Mouse (Mus musculus) forebrain, embryonic 15.5 days (tissue): ENCODE measurements at regions not wholly inside any gene's neighbourhood (a gene's known extent, or its start where the extent isn't known, plus 50 kb on each side); places are given as distances from the start of the nearest gene placed in this dataset.

Experiments used
- ATAC-seq: fragments of 200-750 bp; cut with Nextera tagmentation; replicated peaks from 2 replicates; pipeline ENCODE4 v1.8.0; 2017; ENCODE audit warnings: mild to moderate bottlenecking, moderate TSS enrichment, moderate library complexity
- H3K27ac ChIP-seq: fragments of 300-500 bp; sonication (generic); replicated peaks from 2 replicates; pipeline ENCODE4 v1.5.1; 2015; ENCODE audit warnings: mild to moderate bottlenecking, inconsistent platforms
- H3K27me3 ChIP-seq: fragments of 300-500 bp; sonication (generic); 2 replicates; pipeline ENCODE4 v1.6.1; 2015; ENCODE audit warnings: inconsistent platforms
- H3K36me3 ChIP-seq: fragments of 300-500 bp; sonication (generic); 2 replicates; pipeline ENCODE4 v1.6.1; 2015; ENCODE audit warnings: mild to moderate bottlenecking, inconsistent platforms
- H3K4me1 ChIP-seq: fragments of 300-500 bp; sonication (generic); 2 replicates; pipeline ENCODE4 v1.6.1; 2015; ENCODE audit warnings: inconsistent platforms
- H3K4me2 ChIP-seq: fragments of 300-500 bp; sonication (generic); replicated peaks from 2 replicates; pipeline ENCODE4 v1.6.1; 2015; ENCODE audit warnings: mild to moderate bottlenecking, inconsistent platforms
- H3K4me3 ChIP-seq: fragments of 300-500 bp; sonication (generic); 2 replicates; pipeline ENCODE4 v1.5.1; 2015; ENCODE audit warnings: mild to moderate bottlenecking, inconsistent platforms
- H3K9ac ChIP-seq: fragments of 300-500 bp; sonication (generic); replicated peaks from 2 replicates; pipeline ENCODE4 v1.6.1; 2015; ENCODE audit warnings: mild to moderate bottlenecking, inconsistent platforms
- H3K9me3 ChIP-seq: fragments of 300-500 bp; sonication (generic); 2 replicates; pipeline ENCODE4 v1.6.1; 2016; ENCODE audit warnings: inconsistent platforms
- WGBS: fragments of 180-500 bp; shearing (Covaris S2); methylation state at CpG from one replicate; pipeline ENCODE4 v1.1.7; 2015; ENCODE audit warnings: mixed read lengths; 5-methylcytosine and 5-hydroxymethylcytosine counted together

DNA sequence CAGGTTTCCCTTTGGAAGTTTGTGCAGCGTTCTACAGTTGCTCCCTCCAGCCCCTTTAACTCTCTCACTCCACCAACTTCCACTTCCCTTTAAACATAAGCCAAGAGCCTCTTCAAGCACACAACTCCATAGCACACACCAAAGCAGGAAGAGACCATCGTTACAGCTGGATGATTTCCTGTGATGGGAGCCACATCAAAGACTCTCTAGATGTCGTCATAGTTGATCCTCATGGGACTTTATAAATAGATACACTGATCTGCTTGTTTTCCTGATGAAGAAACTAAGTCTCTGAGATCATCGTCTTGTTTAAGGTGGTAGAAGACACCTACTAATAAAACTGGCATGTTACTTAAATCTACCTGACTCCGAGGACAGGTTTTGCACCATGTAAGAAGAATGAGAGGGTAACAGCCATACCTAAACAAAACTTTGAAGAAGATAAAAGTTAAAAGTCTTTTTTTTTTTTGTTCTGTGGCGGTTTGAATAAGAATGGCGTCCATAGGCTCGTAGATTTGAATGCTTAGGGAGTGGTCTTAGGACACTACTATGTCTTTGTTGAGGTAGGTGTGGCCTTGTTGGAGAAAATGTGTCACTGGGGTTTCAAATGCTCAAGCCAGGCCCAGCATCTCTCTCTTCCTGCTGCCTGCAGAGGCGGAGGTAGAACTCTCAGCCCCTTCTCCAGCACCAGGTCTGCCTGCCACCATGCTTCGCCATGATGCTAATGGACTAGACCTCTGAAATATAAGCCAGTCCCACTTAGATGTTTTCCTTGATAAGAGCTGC, 97.8 kb upstream of the Cnot2 start:
- Histone ChIP-seq H3K4me3 (no peak overlapping the region), H3K4me2 (no peak overlapping the region), H3K27me3 (no peaks in the 10 kb centered on the region), H3K36me3 (no peaks in the 10 kb centered on the region), H3K9me3 (no peaks in the 10 kb centered on the region), H3K27ac (no peak overlapping the region), H3K9ac (no peak overlapping the region), H3K4me1 (no peaks in the 10 kb centered on the region)
- WGBS: 91% methylated on average over 10 of the region's 10 CpGs
- ATAC-seq: no peak

- H3K4me1 ChIP-seq: no peaks in the 10 kb centered on the region
- H3K27me3 ChIP-seq: no peaks in the 10 kb centered on the region
- WGBS: 43% methylated on average over 4 of the region's 4 CpGs
- H3K9me3 ChIP-seq: no peaks in the 10 kb centered on the region
- no peak for ATAC-seq
- H3K9ac ChIP-seq: no peak overlapping the region
- no peak overlapping the region for H3K27ac ChIP-seq
- H3K4me3 ChIP-seq: no peak overlapping the region
- H3K4me2 ChIP-seq: no peak overlapping the region
- no peaks in the 10 kb centered on the region for H3K36me3 ChIP-seq
Observed at GRCm38 (mm10) chr10:116677949-116678348, 96.6 kb upstream of the Cnot2 start.

GRCm38 (mm10) chr10:116675171-116675570, 93.9 kb upstream of the Cnot2 start:
- ATAC-seq: no peak
- Histone ChIP-seq H3K9ac (no peak overlapping the region), H3K27me3 (no peaks in the 10 kb centered on the region), H3K27ac (no peak overlapping the region), H3K9me3 (no peaks in the 10 kb centered on the region), H3K36me3 (no peaks in the 10 kb centered on the region), H3K4me2 (no peak overlapping the region), H3K4me1 (no peaks in the 10 kb centered on the region), H3K4me3 (no peak overlapping the region)
- 72% methylated on average over 7 of the region's 7 CpGs for WGBS

DNA sequence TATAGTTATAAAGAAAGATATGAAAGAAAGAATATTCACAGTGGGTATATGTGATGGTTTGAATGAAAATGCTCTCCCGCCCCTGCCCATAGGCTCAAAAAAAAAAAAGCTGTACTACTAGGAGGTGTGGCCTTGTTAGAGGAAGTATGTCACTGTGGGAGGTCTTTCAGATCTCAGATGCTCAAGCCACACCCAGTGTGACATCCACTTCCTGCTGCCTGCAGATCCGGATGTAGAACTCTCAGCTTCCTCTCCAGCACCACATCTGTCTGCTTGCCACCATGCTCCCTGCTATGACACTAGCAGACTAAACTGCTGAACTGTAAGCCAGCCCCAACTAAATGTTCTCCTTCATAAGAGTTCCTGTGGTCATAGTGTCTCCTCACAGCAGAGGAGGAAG, 93.0 kb upstream of the Cnot2 start:
- H3K4me1 ChIP-seq: no peaks in the 10 kb centered on the region
- no peaks in the 10 kb centered on the region for H3K27me3 ChIP-seq
- H3K36me3 ChIP-seq: no peaks in the 10 kb centered on the region
- no peak for ATAC-seq
- no peak overlapping the region for H3K9ac ChIP-seq
- H3K9me3 ChIP-seq: no peaks in the 10 kb centered on the region
- H3K4me2 ChIP-seq: no peak overlapping the region
- H3K27ac ChIP-seq: no peak overlapping the region
- H3K4me3 ChIP-seq: no peak overlapping the region
- WGBS: 83% methylated on average over 2 of the region's 2 CpGs

DNA sequence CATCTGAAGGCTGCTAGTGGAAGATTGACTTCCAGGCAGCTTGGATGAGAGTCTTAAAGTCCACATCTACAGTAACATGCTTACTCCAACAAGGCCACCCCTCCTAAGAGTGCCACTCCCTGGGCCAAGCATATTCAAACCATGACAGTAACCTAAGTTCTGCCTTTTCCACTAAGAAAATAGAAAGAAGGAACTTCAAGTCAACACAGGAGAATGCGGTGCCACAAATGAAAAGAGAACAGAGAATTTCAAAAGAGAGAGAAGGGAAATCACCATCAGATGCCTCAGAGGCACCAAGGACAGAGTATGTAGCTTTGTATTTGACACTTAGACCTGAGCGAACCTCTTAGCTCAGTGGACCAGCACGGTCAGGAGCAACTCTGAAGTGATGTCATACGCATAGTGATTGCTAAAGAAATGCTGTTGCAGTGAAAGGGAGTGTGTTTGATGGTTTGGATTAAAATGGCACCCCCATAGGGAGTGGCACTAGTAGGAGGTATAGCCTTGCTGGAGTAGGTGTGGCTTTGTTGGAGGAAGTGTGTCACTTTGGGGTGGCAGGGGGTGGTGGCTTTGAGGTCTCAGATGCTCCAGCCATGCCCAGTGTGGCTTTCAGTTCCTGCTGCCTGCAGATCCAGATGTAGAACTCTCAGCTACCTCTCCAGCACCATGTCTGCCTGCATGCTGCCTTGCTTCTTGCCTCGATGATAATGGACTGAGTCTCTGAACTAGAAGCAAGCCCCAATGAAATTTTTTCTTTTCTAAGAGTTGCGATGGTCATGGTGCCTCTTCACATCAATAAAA, 77.1 kb upstream of the Cnot2 start:
- Histone ChIP-seq H3K4me2 (no peak overlapping the region), H3K4me1 (peaks cover 5% of the 10 kb centered on the region), H3K27ac (no peak overlapping the region), H3K9me3 (no peaks in the 10 kb centered on the region), H3K4me3 (no peak overlapping the region), H3K9ac (no peak overlapping the region), H3K27me3 (no peaks in the 10 kb centered on the region), H3K36me3 (no peaks in the 10 kb centered on the region)
- ATAC-seq: no peak
- WGBS: 95% methylated on average over 6 of the region's 6 CpGs

- H3K4me1 ChIP-seq: peaks cover 5% of the 10 kb centered on the region
- no peak overlapping the region for H3K27ac ChIP-seq
- H3K36me3 ChIP-seq: no peaks in the 10 kb centered on the region
- no peak overlapping the region for H3K4me2 ChIP-seq
- no peaks in the 10 kb centered on the region for H3K27me3 ChIP-seq
- no peaks in the 10 kb centered on the region for H3K9me3 ChIP-seq
- no peak overlapping the region for H3K9ac ChIP-seq
- H3K4me3 ChIP-seq: no peak overlapping the region
- no peak for ATAC-seq
- 72% methylated on average over 7 of the region's 7 CpGs for WGBS
Observed at GRCm38 (mm10) chr10:116655891-116656290, 74.6 kb upstream of the Cnot2 start.

DNA sequence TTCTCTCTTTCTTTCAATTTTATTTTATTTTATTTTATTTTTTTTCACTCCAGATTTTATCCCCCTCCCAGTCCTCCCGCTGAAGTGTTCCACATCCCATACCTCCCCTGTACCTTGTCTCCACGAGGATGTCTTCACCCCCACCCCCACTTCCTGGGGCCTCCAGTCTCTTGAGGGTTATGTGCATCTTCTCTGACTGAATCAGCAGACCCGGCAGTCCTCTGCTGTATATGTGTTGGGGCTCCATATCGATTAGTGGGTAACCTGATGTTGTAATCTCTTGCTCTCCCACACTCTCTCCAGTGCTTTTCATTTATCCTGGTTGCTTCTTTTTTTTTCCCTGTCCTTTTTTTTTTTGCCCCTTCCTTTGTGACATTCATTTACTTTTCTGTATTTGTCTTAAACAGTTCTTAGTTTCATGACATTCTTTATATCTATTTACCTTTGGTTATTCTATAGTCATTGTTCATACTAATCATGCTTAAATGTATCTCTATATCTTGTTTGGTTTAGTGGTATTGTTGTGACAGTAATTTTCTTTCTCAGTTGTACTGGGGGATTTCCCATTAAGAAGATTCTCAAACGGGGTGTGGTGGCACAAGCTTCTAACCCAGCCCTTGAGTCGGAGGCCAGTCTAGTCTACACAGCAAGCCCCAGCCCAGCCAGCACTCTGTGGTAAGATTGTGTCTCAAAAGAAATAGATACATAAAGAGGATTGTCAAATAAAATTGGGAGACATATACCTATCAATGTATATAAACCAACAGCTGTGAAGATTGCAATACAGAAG, 73.9 kb upstream of the Cnot2 start:
- H3K4me1 ChIP-seq: peaks cover 5% of the 10 kb centered on the region
- no peaks in the 10 kb centered on the region for H3K9me3 ChIP-seq
- H3K27ac ChIP-seq: no peak overlapping the region
- no peak overlapping the region for H3K9ac ChIP-seq
- no peaks in the 10 kb centered on the region for H3K27me3 ChIP-seq
- WGBS: 76% methylated on average over 6 of the region's 6 CpGs
- no peaks in the 10 kb centered on the region for H3K36me3 ChIP-seq
- ATAC-seq: no peak
- H3K4me2 ChIP-seq: no peak overlapping the region
- no peak overlapping the region for H3K4me3 ChIP-seq

GRCm38 (mm10) chr10:116654091-116654490, 72.8 kb upstream of the Cnot2 start:
- Histone ChIP-seq H3K27ac (0 out of 2 replicates have a peak overlapping the region, but pooled peaks have one; percentile 78), H3K4me3 (no peak overlapping the region), H3K4me1 (peaks cover 5% of the 10 kb centered on the region), H3K9ac (no peak overlapping the region), H3K27me3 (no peaks in the 10 kb centered on the region), H3K4me2 (no peak overlapping the region), H3K9me3 (no peaks in the 10 kb centered on the region), H3K36me3 (no peaks in the 10 kb centered on the region)
- ATAC-seq: no peak
- 94% methylated on average over 14 of the region's 14 CpGs for WGBS

DNA sequence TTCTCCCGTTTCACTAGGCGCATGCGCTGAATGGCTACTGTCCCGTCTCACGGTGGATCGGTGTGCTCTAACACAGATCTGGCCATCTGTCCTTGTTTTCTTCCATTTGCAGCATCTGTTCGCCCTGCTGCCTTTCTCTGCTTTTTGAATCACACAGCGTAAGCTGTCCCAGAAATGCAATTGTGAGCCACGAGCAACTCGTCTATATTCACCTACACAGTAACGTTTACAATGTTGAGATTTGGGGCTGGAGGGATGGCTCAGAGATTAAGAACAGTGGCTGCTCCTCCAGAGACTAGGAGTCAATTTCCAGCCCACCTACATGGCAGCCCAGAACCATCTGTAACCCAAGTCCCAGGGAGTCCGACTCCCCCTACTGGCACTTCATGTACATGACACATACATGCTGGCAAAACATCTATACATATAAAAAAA, 72.2 kb upstream of the Cnot2 start:
- H3K27me3 ChIP-seq: no peaks in the 10 kb centered on the region
- peaks cover 5% of the 10 kb centered on the region for H3K4me1 ChIP-seq
- ATAC-seq: peak; percentile 79
- no peaks in the 10 kb centered on the region for H3K36me3 ChIP-seq
- no peak overlapping the region for H3K9ac ChIP-seq
- no peaks in the 10 kb centered on the region for H3K9me3 ChIP-seq
- peak overlapping the region; percentile 20; the same call in 1 of the 2 replicates for H3K4me2 ChIP-seq
- 52% methylated on average over 12 of the region's 12 CpGs for WGBS
- H3K27ac ChIP-seq: peak overlapping the region; percentile 78
- H3K4me3 ChIP-seq: peak overlapping the region; percentile 16; the same call in 1 of the 2 replicates

- H3K4me2 ChIP-seq: no peak overlapping the region
- H3K4me3 ChIP-seq: no peak overlapping the region
- H3K36me3 ChIP-seq: no peaks in the 10 kb centered on the region
- no peaks in the 10 kb centered on the region for H3K9me3 ChIP-seq
- ATAC-seq: no peak
- H3K4me1 ChIP-seq: 0 out of 2 replicates have a peak, but pooled peaks cover 5% of the 10 kb centered on the region
- WGBS: 90% methylated on average over 3 of the region's 3 CpGs
- H3K9ac ChIP-seq: no peak overlapping the region
- H3K27me3 ChIP-seq: no peaks in the 10 kb centered on the region
- H3K27ac ChIP-seq: no peak overlapping the region
Observed at GRCm38 (mm10) chr10:116649287-116649686, 68.0 kb upstream of the Cnot2 start.

DNA sequence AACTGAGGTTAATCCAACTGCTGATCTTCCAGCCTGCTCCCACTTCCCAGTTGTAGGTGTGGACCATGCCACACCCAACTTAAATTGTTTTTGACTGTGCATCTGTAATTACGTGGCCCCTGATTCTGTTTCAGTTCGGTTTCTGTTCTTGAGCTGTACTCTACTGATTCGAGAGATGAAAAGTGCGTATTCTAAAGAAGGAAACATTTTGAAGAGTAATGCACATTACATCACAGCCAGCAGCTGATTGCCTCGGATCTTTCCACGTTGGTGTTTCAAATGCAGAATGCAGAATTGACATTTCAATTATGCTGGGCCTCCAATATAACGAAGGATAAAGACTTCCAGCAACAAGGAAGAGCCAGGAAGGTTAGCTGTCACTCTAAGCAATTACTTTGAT, 64.7 kb upstream of the Cnot2 start:
- H3K9ac ChIP-seq: no peak overlapping the region
- WGBS: 52% methylated on average over 7 of the region's 7 CpGs
- H3K4me3 ChIP-seq: no peak overlapping the region
- ATAC-seq: no peak
- H3K36me3 ChIP-seq: no peaks in the 10 kb centered on the region
- H3K4me1 ChIP-seq: 0 out of 2 replicates have a peak, but pooled peaks cover 5% of the 10 kb centered on the region
- no peaks in the 10 kb centered on the region for H3K27me3 ChIP-seq
- H3K4me2 ChIP-seq: no peak overlapping the region
- H3K9me3 ChIP-seq: no peaks in the 10 kb centered on the region
- H3K27ac ChIP-seq: no peak overlapping the region

- no peak overlapping the region for H3K9ac ChIP-seq
- peak; percentile 41; the same call in 1 of the 2 replicates for ATAC-seq
- no peaks in the 10 kb centered on the region for H3K36me3 ChIP-seq
- no peak overlapping the region for H3K4me3 ChIP-seq
- no peak overlapping the region for H3K4me2 ChIP-seq
- 0 out of 2 replicates have a peak, but pooled peaks cover 5% of the 10 kb centered on the region for H3K4me1 ChIP-seq
- no peak overlapping the region for H3K27ac ChIP-seq
- no peaks in the 10 kb centered on the region for H3K27me3 ChIP-seq
- 57% methylated on average over 7 of the region's 7 CpGs for WGBS
- no peaks in the 10 kb centered on the region for H3K9me3 ChIP-seq
Observed at GRCm38 (mm10) chr10:116645631-116646030, 64.3 kb upstream of the Cnot2 start.
